Mouse (Mus musculus): ENCODE results near the gene Kcnma1. TPM values are rescaled to one million over a fixed set of nuclear protein-coding genes. Genes with fewer than 3 reads are reported as not detected.

Kcnma1 gene
- polyA plus RNA-seq, 1 experiment: not detected

GRCm38 (mm10) chr14:23470071-23470470 lies 544.2 kb downstream of the Kcnma1 start:
- no peak overlapping the region for H3K27ac ChIP-seq (replicated peaks; ENCODE audit: low read depth, low read length)
- no peak overlapping the region for H3K4me3 ChIP-seq (ENCODE audit: insufficient read depth, low read depth, low read length)
- H3K4me1 ChIP-seq (ENCODE audit: control insufficient read depth, insufficient read depth, insufficient read length, low read length): no peaks in the 10 kb centered on the region

GRCm38 (mm10) chr14:23465135-23465534 lies 549.2 kb downstream of the Kcnma1 start:
- Histone ChIP-seq H3K4me1 (ENCODE audit: control insufficient read depth, insufficient read depth, insufficient read length, low read length) (no peaks in the 10 kb centered on the region), H3K4me3 (ENCODE audit: insufficient read depth, low read depth, low read length) (no peak overlapping the region), H3K27ac (replicated peaks; ENCODE audit: low read depth, low read length) (no peak overlapping the region)

GRCm38 (mm10) chr14:23458560-23458959 lies 555.7 kb downstream of the Kcnma1 start:
- Histone ChIP-seq H3K4me3 (ENCODE audit: insufficient read depth, low read depth, low read length) (no peak overlapping the region), H3K4me1 (ENCODE audit: control insufficient read depth, insufficient read depth, insufficient read length, low read length) (no peaks in the 10 kb centered on the region), H3K27ac (replicated peaks; ENCODE audit: low read depth, low read length) (no peak overlapping the region)

GRCm38 (mm10) chr14:23451681-23452080 lies 562.6 kb downstream of the Kcnma1 start:
- no peak overlapping the region for H3K27ac ChIP-seq (replicated peaks; ENCODE audit: low read depth, low read length)
- no peak overlapping the region for H3K4me3 ChIP-seq (ENCODE audit: insufficient read depth, low read depth, low read length)
- no peaks in the 10 kb centered on the region for H3K4me1 ChIP-seq (ENCODE audit: control insufficient read depth, insufficient read depth, insufficient read length, low read length)

- Histone ChIP-seq H3K4me3 (ENCODE audit: insufficient read depth, low read depth, low read length) (no peak overlapping the region), H3K27ac (replicated peaks; ENCODE audit: low read depth, low read length) (no peak overlapping the region), H3K4me1 (ENCODE audit: control insufficient read depth, insufficient read depth, insufficient read length, low read length) (no peaks in the 10 kb centered on the region)
Measured at GRCm38 (mm10) chr14:23437467-23437866, 576.8 kb downstream of the Kcnma1 start.

- peaks cover 3% of the 10 kb centered on the region; the same call in 1 of the 2 replicates for H3K4me1 ChIP-seq (ENCODE audit: control insufficient read depth, insufficient read depth, insufficient read length, low read length)
- peak overlapping the region; percentile 87 for H3K27ac ChIP-seq (replicated peaks; ENCODE audit: low read depth, low read length)
- no peak overlapping the region for H3K4me3 ChIP-seq (ENCODE audit: insufficient read depth, low read depth, low read length)
Measured at GRCm38 (mm10) chr14:23435861-23436260, 578.4 kb downstream of the Kcnma1 start.

GRCm38 (mm10) chr14:23430006-23430405 lies 584.3 kb downstream of the Kcnma1 start:
- H3K4me3 ChIP-seq (ENCODE audit: insufficient read depth, low read depth, low read length): no peak overlapping the region
- peaks cover 7% of the 10 kb centered on the region for H3K4me1 ChIP-seq (ENCODE audit: control insufficient read depth, insufficient read depth, insufficient read length, low read length)
- H3K27ac ChIP-seq (replicated peaks; ENCODE audit: low read depth, low read length): peak overlapping the region; percentile 81; the same call in 1 of the 2 replicates

GRCm38 (mm10) chr14:23429043-23429442 lies 585.2 kb downstream of the Kcnma1 start:
- peak overlapping the region; percentile 81 for H3K27ac ChIP-seq (replicated peaks; ENCODE audit: low read depth, low read length)
- H3K4me3 ChIP-seq (ENCODE audit: insufficient read depth, low read depth, low read length): no peak overlapping the region
- peaks cover 7% of the 10 kb centered on the region for H3K4me1 ChIP-seq (ENCODE audit: control insufficient read depth, insufficient read depth, insufficient read length, low read length)

- Histone ChIP-seq H3K27ac (replicated peaks; ENCODE audit: low read depth, low read length) (no peak overlapping the region), H3K4me1 (ENCODE audit: control insufficient read depth, insufficient read depth, insufficient read length, low read length) (no peaks in the 10 kb centered on the region), H3K4me3 (ENCODE audit: insufficient read depth, low read depth, low read length) (no peak overlapping the region)
Measured at GRCm38 (mm10) chr14:23422481-23423040, 591.7 kb downstream of the Kcnma1 start.

- Histone ChIP-seq H3K4me3 (ENCODE audit: insufficient read depth, low read depth, low read length) (no peak overlapping the region), H3K4me1 (ENCODE audit: control insufficient read depth, insufficient read depth, insufficient read length, low read length) (no peaks in the 10 kb centered on the region), H3K27ac (replicated peaks; ENCODE audit: low read depth, low read length) (no peak overlapping the region)
Measured at GRCm38 (mm10) chr14:23418955-23419354, 595.3 kb downstream of the Kcnma1 start.

- Histone ChIP-seq H3K27ac (replicated peaks; ENCODE audit: low read depth, low read length) (no peak overlapping the region), H3K4me1 (ENCODE audit: control insufficient read depth, insufficient read depth, insufficient read length, low read length) (no peaks in the 10 kb centered on the region), H3K4me3 (ENCODE audit: insufficient read depth, low read depth, low read length) (no peak overlapping the region)
Measured at GRCm38 (mm10) chr14:23407051-23407450, 607.2 kb downstream of the Kcnma1 start.

GRCm38 (mm10) chr14:23400777-23401469 lies 613.4 kb downstream of the Kcnma1 start:
- no peak overlapping the region for H3K27ac ChIP-seq (replicated peaks; ENCODE audit: low read depth, low read length)
- H3K4me3 ChIP-seq (ENCODE audit: insufficient read depth, low read depth, low read length): no peak overlapping the region

GRCm38 (mm10) chr14:23397642-23398041 lies 616.6 kb downstream of the Kcnma1 start:
- no peak overlapping the region for H3K4me3 ChIP-seq (ENCODE audit: insufficient read depth, low read depth, low read length)
- no peaks in the 10 kb centered on the region for H3K4me1 ChIP-seq (ENCODE audit: control insufficient read depth, insufficient read depth, insufficient read length, low read length)
- no peak overlapping the region for H3K27ac ChIP-seq (replicated peaks; ENCODE audit: low read depth, low read length)

More at GRCm38 (mm10) chr14:23400777-23401469, 613.4 kb downstream of the Kcnma1 start:
- no peaks in the 10 kb centered on the region for H3K4me1 ChIP-seq (ENCODE audit: control insufficient read depth, insufficient read depth, insufficient read length, low read length)

GRCm38 (mm10) chr14:23391566-23391965 lies 622.7 kb downstream of the Kcnma1 start:
- Histone ChIP-seq H3K4me1 (ENCODE audit: control insufficient read depth, insufficient read depth, insufficient read length, low read length) (no peaks in the 10 kb centered on the region), H3K27ac (replicated peaks; ENCODE audit: low read depth, low read length) (no peak overlapping the region), H3K4me3 (ENCODE audit: insufficient read depth, low read depth, low read length) (no peak overlapping the region)

- H3K4me3 ChIP-seq (ENCODE audit: insufficient read depth, low read depth, low read length): no peak overlapping the region
- H3K27ac ChIP-seq (replicated peaks; ENCODE audit: low read depth, low read length): no peak overlapping the region
- H3K4me1 ChIP-seq (ENCODE audit: control insufficient read depth, insufficient read depth, insufficient read length, low read length): no peaks in the 10 kb centered on the region
Measured at GRCm38 (mm10) chr14:23390768-23391167, 623.5 kb downstream of the Kcnma1 start.

GRCm38 (mm10) chr14:23390161-23390560 lies 624.1 kb downstream of the Kcnma1 start:
- Histone ChIP-seq H3K4me1 (ENCODE audit: control insufficient read depth, insufficient read depth, insufficient read length, low read length) (no peaks in the 10 kb centered on the region), H3K27ac (replicated peaks; ENCODE audit: low read depth, low read length) (no peak overlapping the region), H3K4me3 (ENCODE audit: insufficient read depth, low read depth, low read length) (no peak overlapping the region)

Data from brown adipose tissue, adult 24 weeks (tissue).